Mouse (Mus musculus) spleen, adult 18-20 months (tissue): Measurements from ENCODE around the gene Stoml2.

ENCODE experiments used
- DNase-seq, 2 experiments: peaks; one replicate each; pipeline ENCODE4 v3.0.0; 2022; ENCODE audit warnings: mixed read lengths in 2 of 2

The Stoml2 gene

GRCm38 (mm10) chr4:43031237-43031995 is at the start of gene Stoml2:
Stoml2 (minus strand) TSS chr4:43031710.
- DNase-seq, result peak; percentile 75 to 85

- no peak for DNase-seq
Measured at GRCm38 (mm10) chr4:43078071-43078718, 46.7 kb upstream of the Stoml2 start.

- no peak for DNase-seq
Measured at GRCm38 (mm10) chr4:43074923-43075322, 43.4 kb upstream of the Stoml2 start.

GRCm38 (mm10) chr4:43065471-43065870 is 34.0 kb upstream of the Stoml2 start:
- no peak for DNase-seq

GRCm38 (mm10) chr4:43060286-43060685 is 28.8 kb upstream of the Stoml2 start:
- DNase-seq, result no peak

- no peak for DNase-seq
Measured at GRCm38 (mm10) chr4:43059697-43060096, 28.2 kb upstream of the Stoml2 start.

GRCm38 (mm10) chr4:43058753-43059654 is 27.5 kb upstream of the Stoml2 start, which contains the start of gene Unc13b:
Unc13b (plus strand) TSS chr4:43058953.
- DNase-seq, result peak; percentile 79 to 83

GRCm38 (mm10) chr4:43058392-43058752 is 26.9 kb upstream of the Stoml2 start:
- no peak for DNase-seq

- no peak for DNase-seq
Measured at GRCm38 (mm10) chr4:43057654-43058053, 26.1 kb upstream of the Stoml2 start.

- DNase-seq, result no peak
Measured at GRCm38 (mm10) chr4:43052627-43053026, 21.1 kb upstream of the Stoml2 start.

- peak in 1 of 2 experiments; percentile 49 for DNase-seq
Measured at GRCm38 (mm10) chr4:43047231-43047630, 15.7 kb upstream of the Stoml2 start.

- no peak for DNase-seq
Measured at GRCm38 (mm10) chr4:43046607-43047006, 15.1 kb upstream of the Stoml2 start.

- DNase-seq, result peak; percentile 90 to 97
Measured at GRCm38 (mm10) chr4:43045659-43046302, 14.3 kb upstream of the Stoml2 start, which contains the start of gene Fam214b. Fam214b (minus strand) TSS chr4:43046220.

- DNase-seq, result no peak
Measured at GRCm38 (mm10) chr4:43045285-43045658, 13.8 kb upstream of the Stoml2 start.

- DNase-seq, result peak in 1 of 2 experiments; percentile 37
Measured at GRCm38 (mm10) chr4:43044673-43045072, 13.2 kb upstream of the Stoml2 start.

- DNase-seq, result peak; percentile 70 to 76
Measured at GRCm38 (mm10) chr4:43043644-43044357, 12.3 kb upstream of the Stoml2 start.

GRCm38 (mm10) chr4:43040881-43041547 is 9.5 kb upstream of the Stoml2 start:
- DNase-seq, result no peak

- peak; percentile 93 for DNase-seq
Measured at GRCm38 (mm10) chr4:43040114-43040572, 8.6 kb upstream of the Stoml2 start.

GRCm38 (mm10) chr4:43039609-43040008 is 8.1 kb upstream of the Stoml2 start:
- DNase-seq, result no peak

GRCm38 (mm10) chr4:43038567-43039495 is 7.3 kb upstream of the Stoml2 start:
- no peak for DNase-seq
